Mouse (Mus musculus) adrenal gland, adult (tissue): ENCODE measurements around the gene Sumo1.
"Not testable (repeated sequence)": the region's sequence is repeated elsewhere in the genome, so short reads cannot be mapped to it uniquely, and the experiment has no call there.

Experiments
- DNase-seq, 2 experiments: peaks; one replicate each; pipeline ENCODE4 v3.0.0; 2022 to 2023; ENCODE audit warnings: low spot score in 1 of 2; ENCODE audit not compliant: inconsistent age in 2 of 2

Sumo1 gene

GRCm38 (mm10) chr1:59638371-59638770, 32.3 kb downstream of the Sumo1 start:
- DNase-seq = no peak

DNA sequence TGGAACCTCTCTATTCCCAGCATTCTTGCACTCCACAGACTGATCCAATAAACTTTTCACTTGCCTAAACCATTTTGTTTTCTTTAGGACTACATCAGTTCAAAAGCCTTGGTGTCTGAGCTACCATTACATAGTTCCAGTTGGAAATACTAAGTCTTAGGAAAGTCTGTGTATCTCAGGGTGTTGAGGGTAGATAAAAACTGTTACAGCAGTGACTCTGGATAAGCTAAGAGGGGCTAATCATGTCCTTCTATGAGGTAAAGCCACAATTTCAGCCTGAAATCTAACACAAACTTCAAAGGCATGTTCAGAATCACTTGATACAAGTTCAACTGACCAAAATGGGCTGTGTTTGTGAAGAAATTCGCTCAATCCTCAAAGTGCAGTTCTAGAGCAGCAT, 34.3 kb downstream of the Sumo1 start:
- no peak for DNase-seq

DNA sequence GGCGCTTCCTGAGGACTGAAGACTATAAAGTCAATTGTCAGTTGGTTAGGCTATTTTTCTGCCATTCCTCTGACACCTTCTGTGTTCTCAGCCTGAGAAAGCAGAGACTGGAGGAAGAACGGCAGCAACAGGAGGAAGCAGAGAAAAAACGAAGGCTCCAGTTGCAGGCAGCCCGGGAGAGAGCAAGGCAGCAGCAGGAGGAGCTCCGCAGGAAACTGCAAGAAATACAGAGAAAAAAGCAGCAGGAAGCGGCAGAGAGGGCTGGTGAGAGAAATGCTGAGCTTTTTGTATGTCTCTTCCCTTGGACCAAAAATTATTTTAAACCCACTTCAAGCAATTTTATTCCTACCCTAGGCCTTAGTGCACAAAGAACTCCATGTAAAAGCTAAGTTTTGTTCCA, 37.6 kb downstream of the Sumo1 start:
- no peak for DNase-seq

GRCm38 (mm10) chr1:59631986-59632659, 38.5 kb downstream of the Sumo1 start:
- no peak for DNase-seq

DNA sequence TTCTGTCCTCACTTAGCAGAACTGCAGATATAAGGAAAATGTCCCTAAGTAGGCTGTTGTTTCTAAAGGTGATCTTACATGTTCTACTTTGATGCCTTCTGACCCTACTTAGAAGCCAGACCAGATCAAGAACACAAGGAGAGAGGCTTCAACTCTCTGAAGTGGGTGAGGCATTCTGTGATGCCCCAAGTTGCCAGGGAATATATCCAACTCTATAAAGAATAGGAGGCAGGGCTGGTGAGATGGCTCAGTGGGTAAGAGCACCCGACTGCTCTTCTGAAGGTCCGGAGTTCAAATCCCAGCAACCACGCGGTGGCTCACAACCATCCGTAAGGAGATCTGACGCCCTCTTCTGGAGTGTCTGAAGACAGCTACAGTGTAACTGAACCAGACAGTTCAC, 40.3 kb downstream of the Sumo1 start:
- DNase-seq = not testable (repeated sequence)

- DNase-seq = peak in 1 of 2 experiments; percentile 63
Observed at GRCm38 (mm10) chr1:59629194-59629593, 41.4 kb downstream of the Sumo1 start.

DNA sequence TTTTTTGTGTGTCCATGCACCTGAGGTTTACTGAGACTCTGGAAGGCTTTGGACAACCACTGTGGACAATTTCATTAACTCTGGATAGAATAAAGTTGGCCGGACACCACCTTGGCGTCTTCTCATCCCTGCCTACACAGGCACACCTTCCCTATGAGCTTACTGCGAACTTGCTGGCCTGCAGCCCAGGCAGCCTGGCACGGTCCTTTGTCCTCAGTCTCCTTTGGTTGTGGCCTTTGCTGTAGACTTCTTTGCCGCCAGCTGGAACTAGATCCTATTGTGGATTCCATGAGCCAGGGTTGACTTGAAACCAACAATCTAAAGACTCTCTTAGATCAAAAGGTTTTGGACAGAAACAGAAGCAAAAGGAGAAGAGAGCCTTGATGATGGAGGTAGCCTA, 45.2 kb downstream of the Sumo1 start:
- peak in 1 of 2 experiments; percentile 46 for DNase-seq

GRCm38 (mm10) chr1:59623325-59624017, 47.2 kb downstream of the Sumo1 start:
- DNase-seq = peak; percentile 54 to 90

DNA sequence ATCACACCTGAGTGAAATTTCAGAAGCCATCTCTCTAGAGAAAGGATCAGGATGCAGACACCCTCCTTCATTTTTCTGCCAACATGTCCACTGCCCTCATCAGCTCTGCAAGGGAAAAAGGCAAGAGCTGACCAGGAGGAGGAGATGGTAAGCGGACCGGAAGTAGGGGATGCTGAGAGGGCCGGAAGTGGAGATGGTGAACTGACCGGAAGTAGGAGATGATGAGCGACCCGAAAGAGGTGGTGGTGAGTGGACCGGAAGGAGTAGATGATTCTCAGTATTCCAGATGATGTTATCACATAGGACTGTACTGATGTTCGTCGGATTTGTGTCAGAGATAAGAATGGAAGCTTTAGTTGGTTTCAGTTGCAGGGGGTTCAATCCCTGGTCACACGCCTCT, 51.4 kb downstream of the Sumo1 start:
- DNase-seq = no peak

- no peak for DNase-seq
Observed at GRCm38 (mm10) chr1:59615021-59615420, 55.6 kb downstream of the Sumo1 start.

GRCm38 (mm10) chr1:59613795-59614194, 56.8 kb downstream of the Sumo1 start:
- DNase-seq = peak; percentile 45 to 83

GRCm38 (mm10) chr1:59610929-59611328, 59.7 kb downstream of the Sumo1 start:
- no peak for DNase-seq

GRCm38 (mm10) chr1:59609896-59610295, 60.7 kb downstream of the Sumo1 start:
- peak; percentile 41 to 77 for DNase-seq

DNA sequence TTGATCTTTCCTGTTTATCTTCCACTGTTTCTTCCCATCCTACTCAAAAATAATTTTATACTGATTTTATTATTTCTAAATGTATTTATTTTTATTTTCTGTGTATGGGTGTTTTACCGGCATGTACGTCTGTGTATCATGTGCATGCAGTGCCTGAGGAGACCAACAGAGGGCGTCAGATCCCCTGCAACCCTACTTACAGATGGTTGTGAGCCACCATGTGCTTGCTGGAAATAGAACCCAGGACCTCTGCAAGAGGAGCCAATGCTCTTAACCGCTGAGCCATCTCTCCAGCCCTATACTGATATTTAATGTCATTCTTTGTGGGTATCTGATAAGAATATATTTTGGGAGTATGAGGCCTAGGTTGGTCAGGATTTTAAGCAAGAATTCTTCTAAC, 61.2 kb downstream of the Sumo1 start:
- no peak for DNase-seq

DNA sequence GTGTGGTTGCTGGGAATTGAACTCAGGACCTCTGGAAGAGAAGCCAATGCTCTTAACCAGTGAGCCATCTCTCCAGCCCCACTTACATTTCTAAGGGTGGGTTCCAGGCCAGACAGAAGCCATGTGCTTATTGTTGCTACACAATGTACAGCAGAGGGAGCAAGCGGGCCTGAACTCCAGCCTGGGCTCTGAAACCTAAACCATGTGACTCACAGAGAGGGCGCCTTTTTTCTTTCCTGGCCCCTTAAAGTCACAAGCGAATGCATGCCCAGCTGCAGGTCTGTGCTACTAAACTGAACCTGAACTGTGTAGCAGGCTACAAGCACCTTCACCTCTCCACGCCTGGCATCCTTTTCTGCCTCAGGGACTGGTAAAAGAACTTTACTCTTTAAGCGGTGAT, 61.7 kb downstream of the Sumo1 start:
- no peak for DNase-seq

DNA sequence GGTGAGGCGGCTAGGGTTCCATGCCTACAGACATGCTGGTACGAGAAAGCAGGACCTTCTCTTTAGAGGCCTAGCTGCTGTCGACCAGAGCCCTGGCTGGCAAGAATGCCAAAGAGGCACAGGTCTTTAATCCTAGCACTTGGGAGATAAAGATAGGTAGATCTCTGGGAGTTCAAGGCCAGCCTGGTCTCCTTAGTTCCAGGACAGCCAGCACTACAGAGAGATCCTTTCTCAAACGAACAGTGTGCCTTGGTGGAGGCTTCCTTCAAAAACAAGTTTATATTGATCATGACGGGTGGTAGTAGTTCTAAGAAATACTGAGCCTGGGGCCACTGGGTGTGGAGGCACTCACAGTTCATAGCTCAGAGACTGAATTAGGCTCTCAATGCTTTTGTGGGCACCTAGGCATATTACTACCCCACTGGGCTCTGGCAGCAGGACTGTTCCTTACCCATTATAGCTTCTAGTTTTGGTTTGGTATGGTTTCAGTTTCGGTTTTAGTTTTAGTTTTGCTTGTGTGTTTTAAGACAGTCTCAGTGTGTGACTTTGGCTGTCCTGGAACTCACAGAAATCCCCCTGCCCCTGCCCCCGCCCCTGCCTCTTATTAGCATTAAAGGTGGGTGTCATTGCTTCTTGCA, 62.4 kb downstream of the Sumo1 start:
- peak in 1 of 2 experiments; percentile 43 for DNase-seq

GRCm38 (mm10) chr1:59607071-59607470, 63.6 kb downstream of the Sumo1 start:
- DNase-seq = no peak

GRCm38 (mm10) chr1:59606479-59606878, 64.2 kb downstream of the Sumo1 start:
- no peak for DNase-seq

DNA sequence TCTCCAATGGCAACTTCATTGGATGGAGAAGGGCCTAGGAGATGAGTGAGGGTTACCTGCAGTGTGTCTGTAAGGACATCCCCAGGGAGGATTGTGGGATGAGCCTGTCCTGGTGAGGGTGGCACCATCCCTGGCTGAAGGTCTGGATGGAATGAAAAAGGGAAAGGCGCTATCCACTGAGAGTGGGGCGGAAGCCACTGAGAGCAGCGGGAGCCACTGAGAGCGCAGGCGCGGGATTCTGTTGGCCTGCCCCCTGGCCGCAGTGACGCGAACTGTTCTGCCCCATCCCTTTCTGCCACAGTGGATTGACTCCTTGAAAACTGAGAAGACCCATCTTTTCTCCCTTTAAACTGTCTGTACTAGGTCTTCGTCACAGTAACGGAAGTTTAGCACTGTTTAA, 66.7 kb downstream of the Sumo1 start:
- peak in 1 of 2 experiments; percentile 15 for DNase-seq

DNA sequence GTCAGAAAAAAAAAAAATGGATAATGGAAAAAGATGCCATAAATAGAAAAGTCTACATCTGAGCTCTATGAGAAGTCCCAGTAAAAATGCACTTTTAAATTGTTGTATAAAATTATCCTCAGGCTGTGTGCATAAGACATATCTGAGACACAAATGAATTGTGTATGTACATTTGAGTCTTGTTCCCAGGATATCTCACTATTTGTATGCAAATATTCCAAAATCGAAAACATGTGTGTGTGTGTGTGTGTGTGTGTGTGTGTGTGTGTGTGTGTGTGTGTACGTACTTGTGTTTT, 67.3 kb downstream of the Sumo1 start:
- no peak for DNase-seq

DNA sequence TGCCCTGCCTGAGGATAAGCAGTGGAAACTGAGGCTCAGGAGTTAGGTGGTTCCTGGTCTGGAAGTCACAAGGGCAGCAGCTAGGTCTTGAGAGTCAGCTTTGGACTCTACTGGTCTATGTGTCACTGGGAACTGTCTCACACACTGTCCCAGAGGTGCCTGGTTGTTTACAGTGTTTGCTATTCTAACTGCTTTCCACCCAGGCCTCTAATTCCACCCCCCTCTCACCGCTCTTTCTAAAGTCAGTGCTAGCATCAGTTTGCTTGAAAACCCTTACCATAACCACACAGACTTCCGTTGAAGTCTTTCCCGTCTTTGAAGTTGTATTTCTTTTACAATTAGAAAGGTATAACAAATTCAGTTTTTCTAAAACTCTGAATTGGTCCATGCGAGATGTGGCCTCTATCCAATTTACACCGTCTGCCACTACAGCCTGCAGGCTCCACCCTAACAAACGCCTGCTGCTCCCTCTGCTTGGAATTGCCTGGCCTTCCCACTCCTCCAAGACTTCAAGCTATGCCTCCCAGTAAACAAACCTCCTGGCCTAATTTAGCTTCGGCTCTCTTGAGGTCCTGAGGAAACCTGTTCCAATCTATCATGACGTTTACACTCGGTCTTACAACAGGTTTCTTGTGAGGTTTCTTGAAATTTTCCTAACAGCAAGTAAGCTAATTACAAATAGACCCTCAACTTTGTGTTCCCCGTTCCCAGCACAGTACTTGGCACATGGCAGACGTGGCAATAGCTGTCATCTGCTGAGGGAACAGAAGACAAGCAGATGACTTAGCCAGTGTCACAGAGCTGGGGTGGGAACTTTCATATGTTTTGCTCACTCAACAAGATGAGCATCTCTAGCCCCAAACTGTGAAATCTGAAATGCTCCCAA, 67.9 kb downstream of the Sumo1 start:
- peak in 1 of 2 experiments; percentile 15 for DNase-seq
